Mouse (Mus musculus) erythroblast, embryonic 14.5 days (primary cell): ENCODE results near the gene Rnaseh1.

ENCODE experiments used
- GATA1 ChIP-seq: IDR thresholded peaks from 2 replicates; pipeline ENCODE4 v1.6.1; 2012; ENCODE audit warnings: low read length, inconsistent platforms, mixed read lengths
- TAL1 ChIP-seq: IDR thresholded peaks from 3 replicates; pipeline ENCODE4 v1.6.1; 2012; ENCODE audit warnings: low read length, inconsistent platforms, mixed read lengths

DNA sequence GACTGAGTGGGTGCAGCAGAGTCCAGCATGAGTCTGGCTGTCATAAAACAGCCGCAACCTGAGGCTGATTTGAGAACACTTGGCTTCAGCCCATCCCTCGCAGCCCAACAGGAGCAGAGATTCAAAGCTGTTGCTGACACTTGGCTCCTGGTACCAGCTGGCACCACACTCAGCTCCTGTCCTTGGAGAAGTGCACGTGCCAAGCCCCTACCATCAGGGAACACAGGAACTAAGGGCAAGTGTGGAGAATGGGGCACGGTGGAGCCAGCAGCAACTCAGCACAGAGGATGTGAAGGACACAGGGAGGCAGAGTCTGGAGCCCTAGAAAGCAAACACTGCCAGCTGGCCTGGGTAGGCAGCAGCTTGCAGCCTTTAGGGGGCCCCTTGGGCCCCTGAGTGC is 47.1 kb upstream of the Rnaseh1 start:
- no peak for TF ChIP-seq GATA1
- no peak for TF ChIP-seq TAL1
